Mouse (Mus musculus) heart, adult 8-10 months (tissue): ENCODE data around the gene Armc8. TPM values are rescaled to one million over a fixed set of nuclear protein-coding genes. Genes with fewer than 3 reads are reported as not detected.
A peak's percentile ranks its signal among the peaks of the same experiment; 100 is the strongest.

Source experiments
- DNase-seq: peaks from one replicate; pipeline ENCODE4 v3.0.0; 2022; ENCODE audit warnings: low spot score
- total RNA-seq, 4 experiments: library from RNA; stranded (reverse); gene quantifications; 2 replicates each; pipeline ENCODE4 v1.2.4; 2022

Armc8 gene
- total RNA-seq, 4 experiments from 2014 or later = 15.5 to 17.6 (median 16.1) TPM

DNA sequence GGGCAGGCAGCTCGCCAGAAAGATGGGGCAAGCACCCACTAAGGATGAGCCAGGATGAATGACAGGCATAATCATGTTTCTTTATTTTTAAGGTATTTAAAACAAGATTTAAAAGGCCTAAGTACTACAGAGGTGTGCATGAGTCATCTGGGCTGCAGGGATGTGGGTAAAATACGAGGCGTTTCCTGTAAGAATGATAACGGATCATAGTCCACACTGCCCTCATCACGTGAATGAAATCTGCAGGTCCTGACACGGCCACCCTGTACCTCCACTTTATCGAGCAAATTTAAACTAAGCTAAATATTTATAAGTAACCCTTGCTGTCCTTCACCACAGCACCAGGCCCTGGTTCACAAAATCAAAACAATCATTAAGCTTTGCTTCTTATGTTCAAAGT is 62.8 kb downstream of the Armc8 start:
- no peak for DNase-seq

DNA sequence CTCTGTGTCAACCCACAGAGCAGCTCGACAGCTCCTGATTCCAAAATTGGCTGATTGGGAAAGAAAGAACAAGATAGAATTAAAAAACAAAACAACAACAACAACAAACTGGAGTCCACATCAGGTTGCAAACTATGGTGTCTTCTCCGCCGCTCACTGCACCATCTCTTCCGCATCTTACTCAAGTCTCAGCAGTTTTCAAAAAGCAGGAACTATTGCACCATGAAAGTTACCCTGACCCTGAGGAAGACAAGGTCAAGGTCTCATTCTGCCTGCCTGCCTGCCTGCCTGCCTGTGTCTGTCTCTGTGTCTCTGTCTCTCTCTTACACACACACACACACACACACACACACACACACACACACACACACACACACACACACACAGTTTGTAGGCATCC is 69.4 kb downstream of the Armc8 start:
- no peak for DNase-seq

DNA sequence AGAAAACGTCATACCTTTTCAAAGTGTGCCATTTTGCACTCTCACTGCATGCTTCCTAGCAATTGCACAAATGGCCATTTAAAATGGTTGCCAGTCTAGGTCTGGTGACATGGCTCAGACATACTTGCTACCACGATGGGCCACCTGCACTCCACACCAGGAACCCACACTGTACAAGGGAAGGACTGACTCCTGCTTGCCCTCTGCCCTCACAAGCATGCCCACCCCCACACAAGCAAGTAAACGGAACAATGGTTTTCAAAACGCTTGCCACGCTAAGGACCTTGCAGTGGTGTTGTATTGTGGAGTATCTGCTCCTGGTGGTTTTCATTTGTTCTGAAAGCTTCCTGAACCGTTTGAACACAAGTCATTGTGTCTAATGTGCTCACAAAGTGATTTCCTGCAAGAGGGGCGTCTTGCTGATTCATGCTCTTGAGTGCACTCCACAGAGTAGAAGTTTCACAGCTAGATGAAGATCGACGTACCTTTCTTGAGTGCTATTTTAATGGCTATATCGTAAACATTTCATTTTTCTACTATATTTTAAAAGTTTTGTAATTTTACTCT is 76.0 kb downstream of the Armc8 start:
- DNase-seq = no peak

DNA sequence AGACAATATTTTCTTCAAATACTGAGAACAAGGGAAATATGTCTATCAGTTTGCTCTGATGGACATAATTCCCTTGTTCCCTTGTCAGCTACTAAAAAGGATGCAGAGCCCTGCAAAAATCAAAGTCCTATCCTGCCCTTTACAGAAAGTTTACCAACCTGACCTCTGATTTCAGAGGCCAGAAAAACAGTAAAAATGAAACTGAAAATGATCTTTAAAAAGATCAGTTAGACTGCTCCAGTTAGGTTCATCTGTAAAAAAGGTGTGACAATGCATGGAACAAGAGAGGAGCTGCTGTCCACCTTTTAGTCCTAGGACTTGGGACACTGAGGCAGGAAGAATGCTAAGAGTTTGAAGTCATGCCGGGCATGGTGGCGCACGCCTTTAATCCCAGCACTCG is 77.6 kb downstream of the Armc8 start:
- DNase-seq = no peak

GRCm38 (mm10) chr9:99487841-99488240 is 80.9 kb downstream of the Armc8 start:
- no peak for DNase-seq

GRCm38 (mm10) chr9:99487126-99487695 is 81.5 kb downstream of the Armc8 start:
- DNase-seq = no peak

DNA sequence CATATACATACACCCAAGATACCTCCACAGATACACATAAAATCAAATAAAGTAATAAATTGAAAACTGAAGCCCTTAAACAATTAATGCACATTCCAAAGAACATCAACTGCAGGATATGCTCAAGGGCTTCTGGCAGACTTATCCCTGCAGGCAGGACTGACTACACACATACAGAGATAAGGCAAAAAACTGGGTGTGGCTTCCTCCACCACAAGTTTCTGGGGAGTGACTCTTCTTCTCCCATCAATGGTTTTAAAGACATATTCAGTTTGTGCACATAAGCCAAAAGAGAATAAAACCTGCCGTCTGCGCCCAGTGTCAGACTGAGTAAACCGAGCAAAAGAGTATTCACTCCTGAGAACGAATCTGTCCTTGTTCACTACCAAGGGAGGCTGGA is 83.6 kb downstream of the Armc8 start:
- DNase-seq = no peak

GRCm38 (mm10) chr9:99484632-99485031 is 84.1 kb downstream of the Armc8 start:
- no peak for DNase-seq

- DNase-seq = no peak
These were observed 85.5 kb downstream of the Armc8 start for GRCm38 (mm10) chr9:99483191-99483590.

GRCm38 (mm10) chr9:99480764-99481163 is 87.9 kb downstream of the Armc8 start:
- DNase-seq = no peak

DNA sequence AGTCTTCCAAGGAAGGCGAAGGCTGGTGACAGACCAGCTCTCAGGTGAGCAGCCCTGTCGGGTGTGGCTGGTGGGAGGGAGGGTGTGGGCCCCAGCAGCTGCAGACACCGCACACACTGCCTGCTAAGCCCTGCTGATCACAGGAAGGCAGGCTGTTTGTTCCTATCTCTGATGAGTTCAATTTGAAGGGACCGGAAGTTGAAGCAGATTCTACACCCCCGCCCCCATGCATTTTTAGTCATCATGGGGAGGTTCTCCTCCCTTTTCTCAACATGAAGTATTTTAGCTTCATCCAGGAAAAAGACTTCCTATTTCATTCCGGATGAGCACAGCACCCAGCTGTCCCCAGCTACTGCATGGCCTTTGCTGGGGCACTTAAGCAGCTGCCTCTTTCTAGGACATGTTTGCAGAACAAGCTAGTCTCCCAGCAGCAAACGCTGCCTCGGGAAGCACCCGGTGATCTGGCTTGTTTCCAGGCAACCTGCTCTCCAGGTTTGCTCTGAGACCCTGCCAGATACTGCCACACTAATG is 89.5 kb downstream of the Armc8 start:
- DNase-seq = no peak

DNA sequence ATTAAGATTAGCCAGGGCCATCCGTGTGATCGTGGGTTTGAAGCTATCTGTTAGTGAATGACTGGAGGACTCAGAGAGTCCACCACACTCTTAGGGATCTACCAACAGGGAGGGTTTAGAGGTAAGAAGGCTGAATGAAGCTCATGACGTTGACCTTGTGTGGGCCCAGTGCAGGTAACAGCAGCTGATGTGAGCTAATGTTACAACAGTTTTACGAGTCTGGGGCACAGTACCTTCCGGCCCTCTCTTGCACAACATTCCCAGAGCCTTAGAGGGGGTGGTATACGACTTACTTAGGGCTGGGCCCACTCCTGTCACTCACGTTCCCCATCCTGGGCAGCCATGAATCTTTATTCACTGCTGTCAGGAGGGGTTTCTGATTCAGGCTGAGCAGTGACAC is 97.4 kb downstream of the Armc8 start:
- DNase-seq = no peak

DNA sequence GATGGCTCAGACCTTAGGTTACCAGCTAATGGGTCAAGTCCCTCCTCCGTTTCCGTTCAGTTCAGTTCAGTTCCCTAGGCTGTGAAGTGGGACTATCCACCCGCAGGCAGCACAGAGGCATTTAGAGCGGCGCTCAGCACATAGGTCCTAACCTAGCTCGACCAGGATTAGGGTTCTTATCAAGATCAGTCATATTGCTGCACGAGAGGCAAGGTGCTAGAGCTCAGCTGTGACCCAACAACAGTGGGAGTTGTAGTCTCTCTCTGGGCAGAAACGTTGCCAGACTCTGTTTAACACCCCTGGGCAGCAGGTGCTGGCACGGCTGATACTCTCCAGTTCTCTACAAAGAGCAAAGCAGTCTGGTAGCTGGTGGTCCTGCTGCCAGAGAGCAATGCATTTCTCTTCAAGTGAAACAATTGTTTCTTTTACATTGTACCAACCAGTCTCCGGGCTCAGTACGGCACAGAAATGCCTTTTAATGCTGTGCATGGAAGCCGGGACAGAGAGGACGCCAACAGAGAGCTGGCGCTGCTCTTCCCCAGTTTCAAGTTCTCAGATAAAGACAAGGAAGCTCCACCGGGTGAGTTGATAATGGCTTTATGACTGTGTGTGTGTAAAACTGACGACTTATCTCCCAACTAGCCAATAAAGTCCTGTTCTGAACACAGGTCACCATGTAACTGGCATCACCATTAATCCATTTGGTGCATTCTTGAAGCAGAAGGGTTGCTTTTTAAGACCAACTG is 98.2 kb downstream of the Armc8 start:
- no peak for DNase-seq

GRCm38 (mm10) chr9:99469681-99470273 is 98.9 kb downstream of the Armc8 start:
- DNase-seq = no peak

DNA sequence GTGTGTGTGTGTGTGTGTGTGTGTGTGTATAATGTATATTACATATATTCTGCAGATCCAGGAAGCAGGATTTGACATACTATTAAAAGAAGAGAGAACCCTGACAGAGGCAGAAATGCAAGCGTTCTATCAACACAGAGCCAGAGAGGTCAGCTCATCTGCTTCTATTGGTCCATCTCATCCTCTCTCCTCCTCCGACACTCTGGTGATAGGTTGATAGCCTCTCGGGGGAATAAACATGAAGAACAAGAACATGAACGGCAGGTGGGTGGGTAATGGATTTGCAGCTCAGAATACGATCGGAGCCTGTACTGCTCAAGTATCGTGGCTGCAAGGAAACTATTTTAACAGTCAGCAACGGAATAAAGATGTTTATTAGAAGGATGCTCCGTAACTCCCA is 100.1 kb downstream of the Armc8 start:
- DNase-seq = no peak

DNA sequence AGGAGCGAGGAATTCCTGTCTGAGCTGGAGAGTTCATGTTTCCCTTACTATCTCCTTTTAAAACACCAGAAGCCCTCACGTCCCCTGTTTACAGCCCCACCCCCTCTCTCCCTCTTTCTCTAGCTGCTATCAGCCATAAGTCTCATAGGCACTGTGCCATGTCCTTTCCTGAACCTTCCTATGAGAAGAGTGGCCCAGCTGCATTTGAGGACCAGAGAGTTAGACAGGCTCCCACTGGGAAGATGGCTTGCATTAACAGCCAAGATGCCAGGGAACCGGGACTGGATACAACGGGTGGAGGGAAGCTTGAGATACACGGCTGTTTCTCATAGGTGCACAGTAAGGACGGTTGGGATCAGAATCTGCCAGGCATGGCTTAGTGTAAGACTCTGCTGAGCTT is 103.8 kb downstream of the Armc8 start:
- no peak for DNase-seq

GRCm38 (mm10) chr9:99459730-99460129 is 109.0 kb downstream of the Armc8 start:
- no peak for DNase-seq

DNA sequence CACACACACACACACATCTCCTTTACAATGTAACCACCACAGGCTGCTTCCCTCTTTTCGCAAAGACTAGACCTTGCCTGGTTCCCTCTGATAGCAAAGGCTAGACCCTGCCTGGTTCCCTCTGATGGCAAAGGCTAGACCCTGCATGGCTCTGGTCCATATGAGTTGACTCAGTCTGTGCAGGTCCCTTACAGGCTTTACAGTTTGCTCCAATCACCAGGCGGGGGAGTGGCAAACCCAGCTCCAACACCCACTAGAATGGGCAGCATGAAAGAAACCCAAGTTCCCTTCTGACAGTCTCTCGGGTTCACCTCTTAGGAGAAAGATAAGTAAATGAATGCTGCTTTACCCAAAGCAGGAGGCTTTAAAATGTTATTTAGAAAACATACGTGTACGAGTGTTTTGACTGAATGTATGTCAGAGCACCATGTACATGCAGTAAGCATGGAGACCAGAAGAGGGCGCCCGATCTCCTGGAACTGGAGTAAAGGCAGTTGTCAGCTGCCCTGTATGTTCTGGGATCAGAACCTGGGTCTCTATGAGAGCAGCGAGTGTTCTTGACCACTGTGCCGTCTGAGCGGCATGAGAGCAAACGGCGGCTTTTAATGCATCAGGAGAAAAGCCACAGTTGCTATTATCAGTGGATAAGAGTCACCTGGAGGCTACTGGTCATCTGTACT is 110.0 kb downstream of the Armc8 start:
- DNase-seq = no peak

GRCm38 (mm10) chr9:99454211-99454610 is 114.5 kb downstream of the Armc8 start:
- DNase-seq = no peak

DNA sequence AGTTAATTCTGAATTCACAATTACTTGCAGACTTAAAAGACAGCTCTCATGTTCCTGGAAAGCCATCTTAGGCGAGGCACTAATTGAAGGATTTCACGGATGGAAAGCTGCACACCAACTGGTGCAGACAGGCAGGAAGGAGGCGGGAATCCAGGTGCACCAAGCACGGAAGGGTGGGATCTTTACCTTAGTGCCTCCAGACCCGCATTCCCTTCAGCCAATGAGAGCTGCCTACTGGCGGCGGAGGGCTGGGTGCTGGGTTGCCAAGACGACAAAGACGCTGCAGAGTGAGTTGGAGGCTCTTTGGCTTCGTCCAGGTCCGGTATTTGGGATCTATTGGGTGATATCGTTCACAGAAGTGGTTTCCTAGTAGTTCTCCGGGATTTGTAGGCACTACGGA is 117.5 kb downstream of the Armc8 start, which contains the start of gene Nme9:
Gene Nme9, plus strand, starts transcription at position 315 of the 400 bp plus-strand sequence.
- DNase-seq = no peak

DNA sequence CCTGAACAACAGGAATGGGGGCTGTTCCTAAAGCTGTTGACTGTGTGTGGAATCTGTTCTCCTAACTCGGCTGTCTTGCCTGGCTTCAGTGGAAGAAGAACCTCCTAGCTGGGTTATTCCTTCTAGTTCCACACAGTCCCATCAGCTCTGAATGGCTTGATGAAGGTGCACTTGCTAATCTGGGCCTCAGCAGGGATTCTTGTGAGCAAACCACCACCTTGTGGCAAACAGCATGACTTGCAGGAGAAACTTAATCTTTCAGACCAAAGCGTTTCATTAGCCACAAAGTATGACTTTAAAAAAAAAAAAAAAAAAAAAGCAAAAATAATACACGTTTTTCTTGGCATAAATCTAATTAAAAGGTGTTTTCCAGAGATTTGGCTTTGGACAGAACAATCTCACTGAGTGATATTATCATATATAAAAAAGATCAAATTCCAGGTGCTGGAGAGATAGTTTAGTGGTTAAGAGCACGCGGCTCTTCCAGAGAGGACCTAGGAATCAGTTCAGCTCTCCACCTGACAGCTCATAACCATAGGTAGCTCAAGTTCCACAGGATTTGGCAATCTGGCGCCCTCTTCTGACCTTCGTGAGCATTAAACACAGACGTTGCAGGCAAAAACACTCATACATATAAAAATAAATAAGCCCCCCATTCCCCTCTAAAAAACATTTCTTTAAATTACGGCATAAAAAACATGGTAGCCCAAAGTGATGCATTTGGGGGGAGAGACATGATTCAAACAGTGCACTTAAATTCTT is 118.6 kb downstream of the Armc8 start:
- peak; percentile 24 for DNase-seq
